Mouse (Mus musculus) 3134 (cell line): Measurements from ENCODE around the gene Spen.

Experiments
- DNase-seq: peaks from one replicate; pipeline ENCODE4 v3.0.0-alpha.2; 2011; ENCODE audit warnings: low spot score; ENCODE audit not compliant: insufficient read length; ENCODE audit errors: extremely low read depth

The Spen gene

DNA sequence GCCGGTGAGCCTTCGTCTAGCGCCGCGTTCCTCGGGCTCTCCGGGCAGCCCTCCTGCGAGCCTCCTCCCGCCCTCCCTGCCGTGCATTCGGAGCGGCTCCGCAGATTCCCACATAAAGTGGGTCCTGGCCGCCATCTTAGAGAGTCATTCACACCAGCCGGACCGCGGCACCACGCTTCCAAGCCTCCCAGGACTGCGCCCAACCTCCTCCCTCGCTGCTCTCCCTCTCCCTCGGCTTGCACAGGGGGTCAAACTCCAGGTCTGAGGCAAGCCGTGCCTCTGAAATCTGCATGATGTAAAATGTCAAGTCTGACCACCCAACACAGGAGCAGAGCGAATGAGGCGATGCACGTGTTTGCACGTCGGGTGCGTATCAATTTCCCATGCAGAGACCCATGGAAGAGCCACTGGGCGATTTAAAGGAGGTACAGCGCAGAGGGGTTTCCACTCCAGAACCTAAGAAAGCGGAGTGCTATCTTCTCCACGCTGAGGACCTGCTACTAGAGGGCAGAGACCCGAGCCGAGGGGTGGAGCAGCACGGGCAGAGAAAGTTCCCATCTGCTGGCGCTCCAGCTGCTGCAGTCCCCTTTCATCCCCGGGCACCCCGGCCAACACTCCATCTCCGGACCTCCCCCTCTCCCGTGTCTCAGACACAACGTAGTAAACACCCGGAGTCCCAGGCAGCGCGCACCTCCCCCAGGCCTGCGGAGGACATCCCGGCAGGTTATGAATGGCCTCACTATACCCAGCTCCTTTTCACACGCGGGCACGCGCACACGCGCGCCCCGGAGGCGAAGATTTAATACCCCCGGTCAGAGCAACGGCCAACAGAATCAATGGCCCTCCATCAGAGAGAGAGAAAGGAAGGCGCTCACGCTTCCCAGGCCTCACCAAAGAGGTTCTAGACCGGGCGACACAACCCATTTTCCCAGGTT, 1.8 kb downstream of the Spen start:
- DNase-seq: peak; percentile 78

DNA sequence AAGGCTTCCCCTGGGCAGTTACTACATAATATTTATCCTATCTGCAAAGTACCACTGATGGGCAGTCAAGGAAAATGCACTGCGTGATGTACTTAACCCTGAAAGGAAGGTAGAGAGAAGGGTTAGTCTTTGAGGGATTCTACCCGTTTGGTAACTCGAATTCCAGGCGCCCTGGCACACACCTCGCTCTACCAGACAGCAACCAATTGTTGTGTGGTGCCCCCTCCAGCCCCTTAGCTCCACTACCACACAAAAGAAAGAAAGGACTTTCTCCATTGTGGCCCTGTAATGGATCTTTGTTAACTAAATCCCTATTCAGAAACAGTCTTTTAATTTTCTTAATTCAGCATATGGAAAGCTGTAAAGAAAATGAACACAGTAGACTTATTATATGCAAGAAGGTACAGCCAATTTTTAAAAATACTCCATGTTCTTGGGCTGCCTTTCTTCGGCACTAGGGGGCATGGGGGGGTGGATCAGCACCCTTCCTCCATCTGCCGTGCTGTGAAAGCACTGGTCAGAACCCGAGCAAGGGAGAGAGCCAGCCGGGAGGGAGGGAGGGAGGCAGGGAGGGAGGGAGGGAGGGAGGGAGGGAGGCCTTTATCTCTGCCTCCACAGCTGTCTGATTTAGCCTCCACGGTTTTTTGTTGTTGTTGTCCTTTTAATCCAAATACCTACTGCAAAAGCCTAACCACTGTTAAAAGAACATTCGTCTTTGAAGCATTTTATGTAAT, 3.3 kb downstream of the Spen start:
- DNase-seq: peak; percentile 40

DNA sequence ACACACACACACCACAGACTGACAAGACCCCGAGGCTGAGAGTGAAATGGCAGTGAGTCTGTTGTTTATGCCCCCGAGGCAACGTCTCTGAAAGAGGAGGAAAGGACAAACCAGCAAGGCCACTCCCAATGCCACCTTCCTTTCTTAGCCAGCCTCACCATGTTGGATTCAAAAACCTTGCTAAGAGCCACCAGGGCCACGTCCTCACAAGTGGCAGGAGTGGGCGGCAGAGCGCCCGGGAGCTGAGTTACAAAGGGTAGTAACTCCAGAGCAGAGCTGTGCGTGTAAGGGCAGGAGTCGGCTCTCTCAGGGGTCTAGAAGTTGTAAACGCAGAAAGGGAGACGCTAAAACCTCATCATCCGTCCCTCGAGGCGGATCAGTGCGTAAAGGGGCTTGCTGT, 7.4 kb downstream of the Spen start:
- no peak for DNase-seq

DNA sequence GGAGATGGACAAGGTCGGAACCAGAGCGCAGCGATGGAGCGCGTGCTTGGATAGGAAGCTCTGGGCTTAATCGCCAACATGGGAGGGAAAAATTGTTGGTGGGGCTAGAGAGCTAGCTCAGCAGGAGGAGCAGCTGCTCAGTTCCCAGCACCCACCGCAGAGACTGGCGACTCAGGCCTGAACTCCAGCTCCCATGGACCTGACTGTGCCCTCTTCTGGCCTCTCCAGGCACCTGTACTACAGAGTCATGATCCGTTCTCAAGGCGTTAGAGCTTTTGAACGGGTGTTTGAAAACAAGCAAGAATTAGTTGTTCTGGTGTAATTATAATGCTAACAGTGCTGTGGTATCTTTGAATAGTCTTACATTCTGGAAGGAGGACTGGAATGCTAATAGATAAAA, 9.5 kb downstream of the Spen start:
- no peak for DNase-seq

DNA sequence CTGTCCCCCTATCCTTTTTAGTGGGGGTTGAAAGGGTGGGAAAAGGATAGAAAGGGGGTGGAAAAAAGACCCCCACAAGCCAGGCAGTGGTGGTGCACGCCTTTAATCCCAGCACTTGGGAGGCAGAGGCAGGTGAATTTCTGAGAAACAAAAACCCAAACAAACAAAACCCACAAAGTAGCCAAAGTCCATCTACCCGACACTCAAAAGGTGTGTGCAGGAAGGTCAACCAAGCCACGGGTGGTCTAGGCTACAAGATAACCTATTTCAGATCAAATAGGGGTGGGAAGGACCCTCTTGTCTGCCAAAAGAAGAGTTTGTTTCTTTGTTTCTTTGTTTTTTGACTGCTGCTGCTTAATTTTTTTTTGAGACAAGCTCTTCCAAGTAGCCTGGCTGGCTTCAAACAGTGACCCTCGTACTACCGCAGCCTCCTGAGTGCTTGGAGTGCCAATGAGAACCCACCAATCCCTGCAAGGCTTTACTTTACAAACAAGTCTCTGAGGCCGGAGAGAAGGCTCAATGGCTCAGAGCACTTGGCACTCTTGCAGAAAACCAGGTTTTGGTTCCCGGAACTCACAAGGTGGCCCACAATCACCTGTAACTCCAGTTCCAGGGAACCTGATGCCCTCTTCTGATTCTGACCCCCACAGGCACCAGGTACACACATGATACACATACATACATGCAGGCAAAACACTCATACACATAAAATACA, 11.3 kb downstream of the Spen start:
- DNase-seq: no peak

DNA sequence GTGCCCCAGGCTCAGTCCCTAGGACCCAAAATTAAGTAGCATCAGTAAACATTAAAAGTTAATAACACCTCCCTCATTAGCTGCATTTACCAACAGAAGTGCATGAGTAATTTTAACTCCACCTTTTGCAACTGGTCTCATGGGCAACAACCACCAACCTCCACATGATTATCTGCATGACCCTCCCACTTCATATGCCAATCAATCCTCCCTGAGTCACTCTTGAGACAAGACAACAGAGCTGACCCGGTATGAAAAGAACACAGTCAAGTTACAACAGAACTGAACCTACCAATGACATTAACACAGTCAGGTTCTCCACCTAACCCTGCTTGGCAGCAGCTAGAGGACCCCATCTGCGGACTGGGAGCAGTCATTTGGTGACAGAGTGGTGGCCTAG, 12.5 kb downstream of the Spen start:
- no peak for DNase-seq

DNA sequence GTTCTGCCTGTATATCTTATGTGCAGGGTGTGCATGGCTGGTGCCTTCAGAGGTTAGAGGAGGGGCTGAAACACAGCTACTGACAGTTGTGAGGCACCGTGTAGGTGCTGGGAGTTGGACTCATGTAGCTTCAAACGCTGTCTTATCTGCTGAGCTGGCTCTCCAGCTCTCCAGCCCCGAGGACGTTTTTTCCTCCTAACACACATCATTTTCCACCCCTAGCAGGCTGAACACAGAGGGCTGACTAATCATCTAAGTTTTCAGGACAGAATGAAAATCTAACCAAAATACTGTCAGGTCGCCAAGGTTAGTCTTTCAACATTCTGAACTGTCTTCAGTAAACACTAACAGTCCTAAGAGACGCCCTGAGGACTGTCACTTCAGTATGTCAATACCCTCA, 13.7 kb downstream of the Spen start:
- no peak for DNase-seq

DNA sequence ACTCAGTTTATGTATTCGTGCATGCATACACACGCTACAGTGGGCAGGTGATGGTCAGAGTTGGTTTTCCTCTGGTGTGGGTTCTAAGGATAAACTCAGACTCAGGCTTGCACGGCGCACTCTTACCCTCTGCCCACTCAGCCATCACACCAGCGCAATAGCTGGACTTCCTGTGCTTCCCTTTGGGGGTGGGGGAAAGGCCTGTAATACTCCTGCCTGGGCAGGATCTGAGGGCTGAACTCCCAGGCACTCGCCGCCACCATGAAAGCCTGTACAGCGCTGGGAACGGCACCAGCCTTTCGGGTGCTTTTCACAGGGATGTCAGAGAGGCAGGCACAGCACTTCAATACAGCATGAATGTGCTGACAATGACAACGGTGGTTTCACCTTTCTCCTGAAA, 15.3 kb downstream of the Spen start:
- DNase-seq: no peak

DNA sequence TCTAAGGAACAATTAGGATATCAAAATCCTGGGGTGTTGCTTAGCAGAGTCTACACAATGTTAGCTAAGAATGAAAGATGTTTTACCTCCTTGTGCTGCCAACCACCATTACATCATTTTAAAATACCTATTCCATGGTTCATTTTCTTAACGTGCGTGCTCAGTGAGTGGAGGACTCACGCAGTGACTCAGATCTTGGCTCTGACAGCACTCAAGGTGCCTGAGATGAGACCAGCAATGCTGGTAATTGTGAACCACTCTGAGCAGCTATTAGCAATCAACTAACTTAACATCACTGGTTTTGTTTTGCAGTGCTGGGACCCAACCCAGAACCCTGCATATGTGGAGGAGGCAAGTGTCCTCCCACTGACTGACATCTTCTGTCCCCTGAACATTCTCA, 20.0 kb downstream of the Spen start:
- DNase-seq: no peak

DNA sequence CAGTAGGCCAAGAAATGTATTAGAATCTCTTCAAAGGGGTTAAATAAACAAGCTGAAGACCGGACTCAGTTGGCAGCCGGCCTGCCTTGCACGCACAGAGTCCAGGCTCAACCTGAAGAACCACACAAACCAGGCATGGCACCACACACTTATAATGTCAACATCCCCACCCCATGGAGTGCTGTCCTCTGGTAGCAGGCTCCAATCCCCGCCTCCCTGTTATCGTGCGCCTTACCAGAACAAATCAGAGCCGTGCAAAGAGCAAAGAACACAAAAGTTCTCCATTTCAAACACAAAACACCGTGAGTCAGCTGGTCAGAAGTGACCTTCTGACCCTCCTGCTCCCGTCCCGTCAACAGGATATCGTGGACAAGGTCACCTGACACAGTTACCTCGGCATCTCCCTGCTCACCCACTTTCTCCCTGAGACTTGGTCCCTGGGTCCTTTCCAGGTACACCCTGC, 24.2 kb downstream of the Spen start:
- no peak for DNase-seq

DNA sequence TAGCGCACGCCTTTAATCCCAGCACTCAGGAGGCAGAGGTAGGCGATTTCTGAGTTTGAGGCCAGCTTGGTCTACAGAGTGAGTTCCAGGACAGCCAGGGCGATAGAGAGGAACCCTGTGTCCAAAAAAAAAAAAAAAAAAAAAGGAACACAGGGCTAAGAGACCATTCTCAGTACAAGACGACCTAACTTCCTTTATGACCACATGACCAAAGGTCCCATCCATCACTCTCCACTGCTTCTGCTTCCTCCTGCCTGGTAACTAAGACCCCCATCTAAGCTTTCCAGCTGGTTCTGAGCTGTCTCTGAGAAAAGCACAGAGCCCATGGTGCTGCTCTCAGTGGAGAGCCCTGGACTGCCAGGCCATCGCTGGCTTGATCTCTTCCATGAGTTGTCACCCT, 26.3 kb downstream of the Spen start:
- DNase-seq: no peak

DNA sequence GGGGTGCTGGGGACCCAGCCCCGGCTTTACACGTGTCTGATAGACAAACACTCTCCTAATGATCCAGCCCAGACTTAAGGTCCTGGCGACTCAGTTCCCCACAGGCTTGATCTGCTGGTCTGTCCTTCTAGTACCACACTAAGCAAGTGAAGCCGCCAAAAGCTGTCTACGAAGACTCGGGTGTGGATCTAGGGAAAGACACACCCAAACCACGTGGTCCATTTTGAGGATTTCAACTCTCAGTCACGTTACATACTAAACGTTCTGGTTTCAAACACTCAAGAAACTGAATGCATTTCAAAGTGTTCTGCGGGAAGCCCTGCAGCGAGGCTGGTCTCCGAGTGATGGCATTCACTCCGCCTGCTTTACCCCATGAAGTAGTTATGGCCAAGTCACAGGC, 27.9 kb downstream of the Spen start:
- no peak for DNase-seq

DNA sequence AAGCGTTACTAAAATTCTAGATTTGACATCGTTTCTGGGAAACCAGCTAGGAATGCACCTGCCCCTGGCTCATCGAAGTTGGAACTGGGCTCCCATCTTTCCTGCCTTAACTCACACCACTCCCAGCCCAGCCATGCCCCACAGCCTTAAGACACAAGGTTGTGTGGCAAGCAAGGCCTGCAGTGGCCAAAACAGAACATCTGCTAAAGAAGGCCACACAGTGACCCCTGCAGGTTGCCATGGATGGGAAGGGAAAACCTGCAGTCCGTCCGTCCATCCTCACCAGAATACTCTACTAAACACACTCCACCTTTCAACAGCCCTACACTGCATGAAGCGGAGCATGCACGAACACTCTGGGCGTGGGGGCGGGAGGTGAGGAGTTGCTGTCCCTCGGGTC, 31.5 kb downstream of the Spen start:
- peak; percentile 47 for DNase-seq

DNA sequence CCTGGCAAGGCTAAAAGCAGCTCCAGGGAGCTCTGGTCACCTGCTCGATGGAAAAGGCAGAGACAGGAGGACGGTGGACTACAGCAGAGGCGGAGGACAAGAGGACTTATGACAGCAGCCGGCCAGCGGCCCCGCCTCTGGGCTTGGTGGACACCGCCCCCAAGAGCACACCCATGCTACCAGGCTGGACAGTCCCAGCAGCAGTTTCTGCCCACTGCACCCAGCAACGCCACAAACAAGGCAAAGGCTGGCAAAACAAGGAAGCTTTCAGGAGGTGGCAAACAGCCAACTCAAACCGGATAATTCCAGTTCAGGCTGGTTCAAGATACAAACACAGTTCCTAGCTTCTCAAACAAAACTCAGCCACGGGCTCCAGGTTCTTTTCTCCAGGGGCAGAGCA, 32.0 kb downstream of the Spen start:
- peak; percentile 83 for DNase-seq

DNA sequence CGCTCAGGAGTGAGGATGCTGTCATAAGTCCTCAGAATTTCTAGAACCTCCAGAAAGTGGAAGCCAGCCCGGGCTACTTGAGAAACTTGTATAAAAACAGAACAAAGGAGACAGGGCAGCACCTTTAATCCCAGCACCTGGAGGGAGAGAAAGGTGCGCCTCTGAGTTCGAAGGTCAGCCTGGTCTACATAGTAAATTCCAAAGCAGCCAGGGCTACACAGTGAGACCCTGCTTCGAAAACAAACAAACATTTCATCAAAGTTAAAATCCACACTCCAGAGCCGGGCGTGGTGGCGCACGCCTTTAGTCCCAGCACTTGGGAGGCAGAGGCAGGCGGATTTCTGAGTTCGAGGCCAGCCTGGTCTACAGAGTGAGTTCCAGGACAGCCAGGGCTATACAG, 32.6 kb downstream of the Spen start:
- DNase-seq: no peak

DNA sequence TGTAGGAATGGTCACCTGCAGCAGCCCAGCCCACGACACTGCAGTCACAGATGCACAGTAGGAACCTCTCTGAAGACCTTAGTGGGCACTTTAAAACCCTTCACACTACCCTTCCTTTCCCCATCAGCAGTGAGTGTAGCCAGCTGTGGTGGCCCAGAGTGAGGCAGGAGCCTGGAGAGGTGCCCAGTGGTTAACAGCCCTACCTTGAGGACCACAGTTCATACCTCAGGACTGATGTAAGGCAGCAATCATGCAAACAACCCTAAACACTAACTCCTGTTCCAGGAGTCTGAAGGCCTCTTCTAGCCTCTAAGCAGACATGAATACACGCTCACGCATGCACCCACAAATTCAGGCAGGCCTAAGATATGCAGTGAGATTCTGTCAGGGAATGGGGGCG, 33.9 kb downstream of the Spen start:
- DNase-seq: no peak

DNA sequence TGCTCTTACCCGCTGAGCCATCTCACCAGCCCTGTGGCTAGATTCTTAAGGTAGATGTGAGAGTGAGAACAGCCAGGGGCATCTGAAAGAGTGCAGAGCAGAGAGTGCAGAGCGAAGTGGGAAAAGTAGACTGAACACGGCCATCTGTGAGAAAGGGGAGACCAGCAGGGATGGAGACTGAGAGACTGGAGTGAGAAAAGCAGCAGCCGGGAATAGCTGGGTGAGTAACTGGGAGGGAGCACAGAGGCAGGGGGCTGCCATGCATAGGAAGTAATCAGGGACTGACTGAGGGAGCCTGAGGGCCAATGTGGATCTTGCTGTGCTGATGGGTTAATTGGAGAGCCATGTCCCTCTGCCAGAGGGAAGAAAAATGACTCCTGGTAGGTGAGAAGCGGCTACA, 35.7 kb downstream of the Spen start:
- no peak for DNase-seq

DNA sequence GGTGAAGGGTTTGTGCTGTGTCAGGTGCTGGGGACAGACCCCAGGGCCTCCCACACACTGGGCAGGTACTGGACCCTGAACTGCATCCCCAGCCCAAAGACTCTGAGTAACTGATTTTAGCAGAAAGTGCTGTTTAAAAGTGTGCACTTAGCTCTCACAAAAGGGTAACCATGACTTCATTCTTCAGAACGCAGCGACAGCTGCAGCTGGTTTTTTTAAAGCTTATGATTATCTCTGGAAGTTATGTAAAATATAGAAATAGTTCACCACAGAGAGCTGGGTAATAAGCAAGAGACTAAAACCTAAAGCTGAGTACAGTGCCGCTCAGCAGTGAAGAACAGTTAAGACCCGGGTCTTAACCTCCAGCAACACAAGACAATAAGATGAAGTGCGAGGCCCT, 37.3 kb downstream of the Spen start:
- no peak for DNase-seq

DNA sequence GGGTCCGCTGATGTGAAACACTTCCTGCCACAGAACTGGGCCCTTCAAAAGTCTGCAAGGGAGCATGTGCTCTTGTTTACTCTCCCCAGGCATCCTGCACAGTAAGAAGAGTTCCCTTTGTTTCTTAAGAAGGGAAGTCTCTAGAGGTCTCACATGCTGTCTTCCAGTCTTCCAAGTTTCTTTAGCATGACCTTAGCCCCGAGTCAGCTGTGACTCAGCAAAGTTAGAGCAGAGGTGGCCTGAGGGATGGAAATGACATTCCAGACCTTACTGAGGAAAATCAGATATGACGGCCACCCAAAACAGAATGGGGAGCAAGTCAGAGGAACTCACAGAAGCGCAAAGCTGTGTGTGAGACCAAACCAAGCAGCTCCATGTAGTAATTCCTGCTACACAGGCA, 37.8 kb downstream of the Spen start:
- no peak for DNase-seq

DNA sequence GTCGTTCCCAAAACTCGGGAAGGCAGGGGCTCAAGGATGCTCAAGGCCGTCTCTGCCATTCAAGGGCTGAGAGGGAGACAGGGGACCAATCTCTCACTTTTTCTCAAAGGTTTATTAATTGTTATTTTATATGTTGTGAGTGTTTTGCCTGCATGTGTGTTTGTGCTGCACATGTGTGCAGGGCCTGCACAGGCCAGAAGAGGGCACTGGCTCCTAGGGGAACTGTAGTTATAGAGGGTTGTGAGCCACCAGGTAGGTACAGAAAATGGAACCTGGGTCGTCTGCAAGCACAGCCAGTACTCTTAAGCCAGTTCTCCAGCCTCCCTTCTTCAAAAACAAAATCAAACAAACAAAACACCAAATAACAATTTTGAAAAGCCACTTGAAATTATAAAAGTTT, 49.7 kb downstream of the Spen start:
- no peak for DNase-seq

DNA sequence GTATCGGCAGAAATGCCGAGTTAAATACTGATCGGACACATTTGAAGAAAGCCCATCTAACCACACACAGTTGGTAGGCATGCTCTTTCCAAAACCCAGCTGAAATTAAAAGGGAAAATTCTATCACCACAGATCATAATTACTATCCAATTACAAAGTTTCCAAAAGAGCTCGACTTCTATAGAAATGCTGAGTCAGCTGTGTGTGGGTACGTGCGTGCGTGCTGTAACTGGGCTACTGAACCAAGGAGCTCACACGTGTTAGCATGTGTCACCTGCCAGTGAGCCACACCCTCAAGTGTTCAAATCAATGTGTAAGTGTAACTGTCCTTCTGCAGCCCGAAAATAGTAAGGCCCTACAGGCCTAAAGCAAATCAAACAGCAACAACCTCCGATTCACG, 50.8 kb downstream of the Spen start:
- DNase-seq: no peak
